Mouse (Mus musculus): Measurements from ENCODE around the gene Pcgf2. TPM values are rescaled to one million over a fixed set of nuclear protein-coding genes. Genes with fewer than 3 reads are reported as not detected.

Pcgf2 gene
- polyA plus RNA-seq, 1 experiment, result 29.2 TPM

GRCm38 (mm10) chr11:97662893-97663527 lies 37.3 kb downstream of the Pcgf2 start, which contains the start of gene Mllt6:
Mllt6 (plus strand) TSS chr11:97663414.
- peak within 1 kb of the TSS; percentile 72 for H3ac ChIP-seq (ENCODE audit: control insufficient read depth, insufficient read length, low read depth)
- H3K79me2 ChIP-seq (ENCODE audit: control insufficient read depth, insufficient read depth), result peaks cover 54% of the 10 kb centered on the region
- no peak for TF ChIP-seq USF1 (IDR thresholded peaks at IDR 0.05; ENCODE audit: low read depth)
- TF ChIP-seq MYOD1 (IDR thresholded peaks at IDR 0.05; ENCODE audit: control insufficient read depth, insufficient read length, low read depth), result no peak
- no peaks in the 10 kb centered on the region for H3K27me3 ChIP-seq (ENCODE audit: control insufficient read depth, insufficient read depth, insufficient read length)
- H3K79me3 ChIP-seq (ENCODE audit: low read depth), result peaks cover 25% of the 10 kb centered on the region
- H3K4me3 ChIP-seq (ENCODE audit: insufficient read depth, poor library complexity, severe bottlenecking), result peak within 1 kb of the TSS; percentile 57
- peaks cover 19% of the 10 kb centered on the region for H3K36me3 ChIP-seq (ENCODE audit: control insufficient read depth, insufficient read depth)

GRCm38 (mm10) chr11:97662207-97662892 lies 37.9 kb downstream of the Pcgf2 start:
- H3ac ChIP-seq (ENCODE audit: control insufficient read depth, insufficient read length, low read depth), result peak overlapping the region; percentile 27
- peak overlapping the region; percentile 57 for H3K4me3 ChIP-seq (ENCODE audit: insufficient read depth, poor library complexity, severe bottlenecking)
- peaks cover 19% of the 10 kb centered on the region for H3K36me3 ChIP-seq (ENCODE audit: control insufficient read depth, insufficient read depth)
- peaks cover 25% of the 10 kb centered on the region for H3K79me3 ChIP-seq (ENCODE audit: low read depth)
- H3K27me3 ChIP-seq (ENCODE audit: control insufficient read depth, insufficient read depth, insufficient read length), result no peaks in the 10 kb centered on the region
- H3K79me2 ChIP-seq (ENCODE audit: control insufficient read depth, insufficient read depth), result peaks cover 55% of the 10 kb centered on the region
- TF ChIP-seq MAX (IDR thresholded peaks at IDR 0.05) (no peak), MYOD1 (IDR thresholded peaks at IDR 0.05; ENCODE audit: control insufficient read depth, insufficient read length, low read depth) (no peak), CTCF (IDR thresholded peaks at IDR 0.05; ENCODE audit: control insufficient read depth, insufficient read depth, insufficient read length) (no peak), USF1 (IDR thresholded peaks at IDR 0.05; ENCODE audit: low read depth) (no peak), CEBPB (IDR thresholded peaks at IDR 0.05; ENCODE audit: low read depth) (no peak), FOSL1 (IDR thresholded peaks at IDR 0.05; ENCODE audit: insufficient read depth, low read length, poor library complexity, severe bottlenecking) (no peak), MYOG (IDR thresholded peaks at IDR 0.05; ENCODE audit: control insufficient read depth, extremely low read depth, insufficient read length) (no peak)

GRCm38 (mm10) chr11:97661648-97662133 lies 38.6 kb downstream of the Pcgf2 start:
- Histone ChIP-seq H3K79me2 (ENCODE audit: control insufficient read depth, insufficient read depth) (peaks cover 58% of the 10 kb centered on the region), H3K79me3 (ENCODE audit: low read depth) (peaks cover 25% of the 10 kb centered on the region), H3K36me3 (ENCODE audit: control insufficient read depth, insufficient read depth) (peaks cover 18% of the 10 kb centered on the region), H3K4me3 (ENCODE audit: insufficient read depth, poor library complexity, severe bottlenecking) (no peak overlapping the region), H3K27me3 (ENCODE audit: control insufficient read depth, insufficient read depth, insufficient read length) (no peaks in the 10 kb centered on the region), H3ac (ENCODE audit: control insufficient read depth, insufficient read length, low read depth) (no peak overlapping the region)
- no peak for TF ChIP-seq MAX (IDR thresholded peaks at IDR 0.05)
- no peak for TF ChIP-seq MYOD1 (IDR thresholded peaks at IDR 0.05; ENCODE audit: control insufficient read depth, insufficient read length, low read depth)
- TF ChIP-seq CEBPB (IDR thresholded peaks at IDR 0.05; ENCODE audit: low read depth), result no peak
- no peak for TF ChIP-seq CTCF (IDR thresholded peaks at IDR 0.05; ENCODE audit: control insufficient read depth, insufficient read depth, insufficient read length)
- no peak for TF ChIP-seq FOSL1 (IDR thresholded peaks at IDR 0.05; ENCODE audit: insufficient read depth, low read length, poor library complexity, severe bottlenecking)
- no peak for TF ChIP-seq MYOG (IDR thresholded peaks at IDR 0.05; ENCODE audit: control insufficient read depth, extremely low read depth, insufficient read length)
- no peak for TF ChIP-seq USF1 (IDR thresholded peaks at IDR 0.05; ENCODE audit: low read depth)

- peaks cover 25% of the 10 kb centered on the region for H3K79me3 ChIP-seq (ENCODE audit: low read depth)
- peak overlapping the region; percentile 51 for H3ac ChIP-seq (ENCODE audit: control insufficient read depth, insufficient read length, low read depth)
- no peaks in the 10 kb centered on the region for H3K27me3 ChIP-seq (ENCODE audit: control insufficient read depth, insufficient read depth, insufficient read length)
- peaks cover 12% of the 10 kb centered on the region for H3K36me3 ChIP-seq (ENCODE audit: control insufficient read depth, insufficient read depth)
- TF ChIP-seq MAX (IDR thresholded peaks at IDR 0.05) (no peak), USF1 (IDR thresholded peaks at IDR 0.05; ENCODE audit: low read depth) (no peak), CEBPB (IDR thresholded peaks at IDR 0.05; ENCODE audit: low read depth) (no peak), MYOD1 (IDR thresholded peaks at IDR 0.05; ENCODE audit: control insufficient read depth, insufficient read length, low read depth) (no peak), FOSL1 (IDR thresholded peaks at IDR 0.05; ENCODE audit: insufficient read depth, low read length, poor library complexity, severe bottlenecking) (no peak), CTCF (IDR thresholded peaks at IDR 0.05; ENCODE audit: control insufficient read depth, insufficient read depth, insufficient read length) (no peak), MYOG (IDR thresholded peaks at IDR 0.05; ENCODE audit: control insufficient read depth, extremely low read depth, insufficient read length) (no peak)
- H3K79me2 ChIP-seq (ENCODE audit: control insufficient read depth, insufficient read depth), result peaks cover 54% of the 10 kb centered on the region
- peak overlapping the region; percentile 83 for H3K4me3 ChIP-seq (ENCODE audit: insufficient read depth, poor library complexity, severe bottlenecking)
These were observed 39.3 kb downstream of the Pcgf2 start for GRCm38 (mm10) chr11:97660734-97661647.

- no peak for TF ChIP-seq FOSL1 (IDR thresholded peaks at IDR 0.05; ENCODE audit: insufficient read depth, low read length, poor library complexity, severe bottlenecking)
- TF ChIP-seq CTCF (IDR thresholded peaks at IDR 0.05; ENCODE audit: control insufficient read depth, insufficient read depth, insufficient read length), result no peak
- TF ChIP-seq MAX (IDR thresholded peaks at IDR 0.05), result no peak
- TF ChIP-seq MYOG (IDR thresholded peaks at IDR 0.05; ENCODE audit: control insufficient read depth, extremely low read depth, insufficient read length), result no peak
- TF ChIP-seq USF1 (IDR thresholded peaks at IDR 0.05; ENCODE audit: low read depth), result no peak
- TF ChIP-seq MYOD1 (IDR thresholded peaks at IDR 0.05; ENCODE audit: control insufficient read depth, insufficient read length, low read depth), result no peak
- TF ChIP-seq CEBPB (IDR thresholded peaks at IDR 0.05; ENCODE audit: low read depth), result no peak
- Histone ChIP-seq H3K79me3 (ENCODE audit: low read depth) (peaks cover 18% of the 10 kb centered on the region), H3K4me3 (ENCODE audit: insufficient read depth, poor library complexity, severe bottlenecking) (peak overlapping the region; percentile 83), H3ac (ENCODE audit: control insufficient read depth, insufficient read length, low read depth) (peak overlapping the region; percentile 93), H3K79me2 (ENCODE audit: control insufficient read depth, insufficient read depth) (peaks cover 45% of the 10 kb centered on the region), H3K27me3 (ENCODE audit: control insufficient read depth, insufficient read depth, insufficient read length) (no peaks in the 10 kb centered on the region), H3K36me3 (ENCODE audit: control insufficient read depth, insufficient read depth) (peaks cover 4% of the 10 kb centered on the region)
These were observed 40.1 kb downstream of the Pcgf2 start for GRCm38 (mm10) chr11:97659990-97660714.

Measured in C2C12 (cell line).